Mouse (Mus musculus) limb, embryonic 14.5 days (tissue): ENCODE results near the gene Cct2. TPM values are rescaled to one million over a fixed set of nuclear protein-coding genes. Genes with fewer than 3 reads are reported as not detected.

Experiments
- ATAC-seq: fragments of 200-750 bp; cut with Nextera tagmentation; 2 replicates; pipeline ENCODE4 v1.8.0; 2017; ENCODE audit warnings: low read depth, moderate number of reproducible peaks, moderate TSS enrichment; ENCODE audit not compliant: low FRiP score
- DNase-seq: peaks from one replicate; pipeline ENCODE4 v3.0.0-alpha.2; 2015; ENCODE audit warnings: low spot score
- H3K27ac ChIP-seq: fragments of 300-500 bp; sonication (generic); replicated peaks from 2 replicates; pipeline ENCODE4 v1.5.1; 2014; ENCODE audit warnings: low read depth, mild to moderate bottlenecking, low read length, moderate library complexity, mixed read lengths
- H3K27me3 ChIP-seq: fragments of 300-500 bp; sonication (generic); 2 replicates; pipeline ENCODE4 v1.6.1; 2014; ENCODE audit warnings: low read length, mixed read lengths; ENCODE audit not compliant: control insufficient read depth, insufficient read depth
- H3K36me3 ChIP-seq: fragments of 300-500 bp; sonication (generic); 2 replicates; pipeline ENCODE4 v1.6.1; 2014; ENCODE audit warnings: mild to moderate bottlenecking, low read length, moderate library complexity, mixed read lengths; ENCODE audit not compliant: control insufficient read depth, insufficient read depth
- H3K4me1 ChIP-seq: fragments of 300-500 bp; sonication (generic); 2 replicates; pipeline ENCODE4 v1.6.1; 2014; ENCODE audit warnings: antibody characterized with exemption, low read length, mixed read lengths; ENCODE audit not compliant: control insufficient read depth, insufficient read depth
- H3K4me2 ChIP-seq: fragments of 300-500 bp; sonication (generic); replicated peaks from 2 replicates; pipeline ENCODE4 v1.6.1; 2014; ENCODE audit warnings: low read depth, mild to moderate bottlenecking, low read length, moderate library complexity; ENCODE audit not compliant: severe bottlenecking
- H3K4me3 ChIP-seq: fragments of 300-500 bp; sonication (generic); replicated peaks from 2 replicates; pipeline ENCODE4 v1.5.1; 2014; ENCODE audit warnings: low read length
- H3K9ac ChIP-seq: fragments of 300-500 bp; sonication (generic); 2 replicates; pipeline ENCODE4 v1.6.1; 2014; ENCODE audit warnings: mild to moderate bottlenecking, low read depth, low read length, moderate library complexity; ENCODE audit not compliant: severe bottlenecking
- H3K9me3 ChIP-seq: fragments of 300-500 bp; sonication (generic); 2 replicates; pipeline ENCODE4 v1.6.1; 2016; ENCODE audit warnings: low read length; ENCODE audit not compliant: control insufficient read depth
- POLR2A ChIP-seq: fragments of 200-500 bp; IDR thresholded peaks from 2 replicates; pipeline ENCODE4 v1.8.0; 2012; ENCODE audit warnings: inconsistent platforms, mild to moderate bottlenecking, moderate library complexity, borderline replicate concordance; ENCODE audit not compliant: insufficient read depth, insufficient read length; ENCODE audit errors: extremely low read depth
- WGBS: fragments of 180-500 bp; shearing (Covaris S2); extraction: QIAGEN DNeasy Blood & Tissue Kit; methylation state at CpG from one replicate; pipeline ENCODE4 v1.1.7; 2014; 5-methylcytosine and 5-hydroxymethylcytosine counted together
- polyA plus RNA-seq, 2 experiments: library from polyadenylated mRNA; depleted of rRNA in 1 of 2; stranded (reverse) in 1 of 2; unstranded in 1 of 2; fragments of >200 nt; fragmentation: Nextera tagmentation in 1 of 2; extraction: Ambion mirVana in 1 of 2; gene quantifications; 2 replicates each; pipeline versions ENCODE4 v1.2.1 to v1.2.3; 2012 to 2014

Gene Cct2
- polyA plus RNA-seq, 2 experiments: 231 to 262 TPM

- DNase-seq (no peak), ATAC-seq (no peak)
- Histone ChIP-seq H3K4me1 (peaks cover 4% of the 10 kb centered on the region; the same call in 1 of the 2 replicates), H3K4me3 (no peak overlapping the region), H3K27ac (no peak overlapping the region), H3K36me3 (no peaks in the 10 kb centered on the region), H3K4me2 (no peak overlapping the region), H3K27me3 (no peaks in the 10 kb centered on the region), H3K9ac (no peak overlapping the region), H3K9me3 (no peaks in the 10 kb centered on the region)
- WGBS: 72% methylated on average over 8 of the region's 8 CpGs
- no peak for TF ChIP-seq POLR2A
These were observed 52.6 kb downstream of the Cct2 start for GRCm38 (mm10) chr10:117011047-117011446.

- peaks cover 9% of the 10 kb centered on the region for H3K4me1 ChIP-seq
- H3K36me3 ChIP-seq: no peaks in the 10 kb centered on the region
- TF ChIP-seq POLR2A: no peak
- H3K4me3 ChIP-seq: no peak overlapping the region
- no peaks in the 10 kb centered on the region for H3K9me3 ChIP-seq
- no peak overlapping the region for H3K27ac ChIP-seq
- WGBS: 80% methylated on average over 6 of the region's 6 CpGs
- no peaks in the 10 kb centered on the region for H3K27me3 ChIP-seq
- DNase-seq (no peak), ATAC-seq (no peak)
- H3K4me2 ChIP-seq: no peak overlapping the region
- H3K9ac ChIP-seq: no peak overlapping the region
These were observed 53.9 kb downstream of the Cct2 start for GRCm38 (mm10) chr10:117009691-117010090.

GRCm38 (mm10) chr10:117005707-117006464 lies 57.7 kb downstream of the Cct2 start:
- Histone ChIP-seq H3K4me2 (no peak overlapping the region), H3K9me3 (no peaks in the 10 kb centered on the region), H3K9ac (no peak overlapping the region), H3K4me1 (peaks cover 7% of the 10 kb centered on the region; the same call in 1 of the 2 replicates), H3K36me3 (no peaks in the 10 kb centered on the region), H3K27ac (no peak overlapping the region), H3K27me3 (no peaks in the 10 kb centered on the region), H3K4me3 (no peak overlapping the region)
- whole genome bisulfite sequencing: 54% methylated on average over 12 of the region's 12 CpGs
- TF ChIP-seq POLR2A: no peak
- DNase-seq (no peak), ATAC-seq (no peak)

DNA sequence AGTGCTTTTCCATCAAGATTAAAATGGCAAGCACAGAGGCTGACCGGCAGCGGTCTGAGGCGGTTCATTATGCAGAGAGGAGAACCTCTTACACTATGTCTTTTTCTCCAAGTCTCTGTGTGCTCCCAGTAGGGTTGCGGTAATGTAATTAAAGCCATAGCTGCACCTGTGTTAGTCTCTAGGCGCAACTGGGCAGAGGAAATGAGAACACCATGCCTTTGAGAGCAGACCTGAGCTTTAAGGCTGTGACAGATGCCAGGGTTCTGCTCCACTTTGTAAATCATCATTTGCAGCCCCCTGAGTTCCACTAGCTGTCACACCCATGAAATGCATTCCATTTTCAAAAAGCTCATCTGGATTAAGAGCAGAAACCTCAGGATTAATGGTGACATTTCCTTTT lies 58.9 kb downstream of the Cct2 start:
- Histone ChIP-seq H3K4me2 (no peak overlapping the region), H3K4me3 (no peak overlapping the region), H3K9me3 (no peaks in the 10 kb centered on the region), H3K4me1 (peaks cover 7% of the 10 kb centered on the region; the same call in 1 of the 2 replicates), H3K27ac (no peak overlapping the region), H3K9ac (0 out of 2 replicates have a peak overlapping the region, but pooled peaks have one; percentile 16), H3K36me3 (no peaks in the 10 kb centered on the region), H3K27me3 (no peaks in the 10 kb centered on the region)
- DNase-seq (peak; percentile 42), ATAC-seq (0 out of 2 replicates have a peak, but pooled peaks have one; percentile 6)
- WGBS: 45% methylated on average over 5 of the region's 5 CpGs
- TF ChIP-seq POLR2A: no peak

Other genes with a start within 250 kb of the Cct2 start
- gene Myrfl, start 166.9 kb downstream of the Cct2 start, polyA plus RNA-seq (2012; rRNA removed): 0.13 and 0.18 TPM in 2 replicates
- 0.07 and 0.19 TPM in 2 replicates for gene Myrfl, start 166.9 kb downstream of the Cct2 start, polyA plus RNA-seq (2014; fragmentation: Nextera tagmentation; extraction: Ambion mirVana)
- gene Rab3ip, start 113.0 kb downstream of the Cct2 start, polyA plus RNA-seq (2012; rRNA removed): 27.0 and 61.7 TPM in 2 replicates
- 24.3 and 27.6 TPM in 2 replicates for gene Rab3ip, start 113.0 kb downstream of the Cct2 start, polyA plus RNA-seq (2014; fragmentation: Nextera tagmentation; extraction: Ambion mirVana)
- gene Gm10271, start 91.2 kb downstream of the Cct2 start, polyA plus RNA-seq (2012; rRNA removed): not detected in 2 replicates
- gene Gm10271, start 91.2 kb downstream of the Cct2 start, polyA plus RNA-seq (2014; fragmentation: Nextera tagmentation; extraction: Ambion mirVana): not detected in 2 replicates
- 3.1 and 3.3 TPM in 2 replicates for gene Best3, start 77.5 kb downstream of the Cct2 start, polyA plus RNA-seq (2012; rRNA removed)
- 0.79 and 1.4 TPM in 2 replicates for gene Best3, start 77.5 kb downstream of the Cct2 start, polyA plus RNA-seq (2014; fragmentation: Nextera tagmentation; extraction: Ambion mirVana)
- 0.09 and 0.12 TPM in 2 replicates for gene Lrrc10, start 18.5 kb downstream of the Cct2 start, polyA plus RNA-seq (2012; rRNA removed)
- not detected in 2 replicates for gene Lrrc10, start 18.5 kb downstream of the Cct2 start, polyA plus RNA-seq (2014; fragmentation: Nextera tagmentation; extraction: Ambion mirVana)
- gene Frs2, start 84.7 kb upstream of the Cct2 start, polyA plus RNA-seq (2012; rRNA removed): 36.6 and 44.1 TPM in 2 replicates
- gene Frs2, start 84.7 kb upstream of the Cct2 start, polyA plus RNA-seq (2014; fragmentation: Nextera tagmentation; extraction: Ambion mirVana): 29.1 and 32.8 TPM in 2 replicates
- 67.2 and 71.6 TPM in 2 replicates for gene Yeats4, start 160.7 kb upstream of the Cct2 start, polyA plus RNA-seq (2012; rRNA removed)
- gene Yeats4, start 160.7 kb upstream of the Cct2 start, polyA plus RNA-seq (2014; fragmentation: Nextera tagmentation; extraction: Ambion mirVana): 72.1 and 76.3 TPM in 2 replicates
- gene 9530003J23Rik, start 174.9 kb upstream of the Cct2 start, polyA plus RNA-seq (2012; rRNA removed): not detected in 2 replicates
- gene 9530003J23Rik, start 174.9 kb upstream of the Cct2 start, polyA plus RNA-seq (2014; fragmentation: Nextera tagmentation; extraction: Ambion mirVana): not detected in 2 replicates
- 37.7 and 38.7 TPM in 2 replicates for gene Lyz2, start 218.5 kb upstream of the Cct2 start, polyA plus RNA-seq (2012; rRNA removed)
- 95.7 and 105 TPM in 2 replicates for gene Lyz2, start 218.5 kb upstream of the Cct2 start, polyA plus RNA-seq (2014; fragmentation: Nextera tagmentation; extraction: Ambion mirVana)
- 0.14 and 0.33 TPM in 2 replicates for gene Lyz1, start 229.1 kb upstream of the Cct2 start, polyA plus RNA-seq (2012; rRNA removed)
- not detected in 2 replicates for gene Lyz1, start 229.1 kb upstream of the Cct2 start, polyA plus RNA-seq (2014; fragmentation: Nextera tagmentation; extraction: Ambion mirVana)